Mouse (Mus musculus): ENCODE results near the gene Clasp1.

- TF ChIP-seq POLR2A (IDR thresholded peaks at IDR 0.05; ENCODE audit: extremely low read depth, insufficient read depth, low read length) (no peak), CTCF (IDR thresholded peaks at IDR 0.05; ENCODE audit: extremely low read depth, insufficient read depth, low read length) (no peak)
Observed at GRCm38 (mm10) chr1:118486021-118486420, 97.2 kb downstream of the Clasp1 start.

Data from cortical plate, adult 2 months (tissue).